Mouse (Mus musculus): ENCODE data around the gene Nxph4. TPM values are rescaled to one million over a fixed set of nuclear protein-coding genes. Genes with fewer than 3 reads are reported as not detected.
A peak's percentile ranks its signal among the peaks of the same experiment; 100 is the strongest.

Gene Nxph4
- polyA plus RNA-seq, 2 experiments: 7.2 to 17.5 TPM

GRCm38 (mm10) chr10:127509051-127509836, 25.1 kb downstream of the Nxph4 start:
- ATAC-seq (ENCODE audit: low FRiP score, low read depth): peak; percentile 57
- Histone ChIP-seq H3K4me1 (ENCODE audit: control insufficient read depth, insufficient read depth, low read length) (peaks cover 37% of the 10 kb centered on the region), H3K27me3 (ENCODE audit: control insufficient read depth, insufficient read depth, low read length) (peaks cover 44% of the 10 kb centered on the region), H3K36me3 (ENCODE audit: control insufficient read depth, insufficient read depth, low read length) (no peaks in the 10 kb centered on the region), H3K4me3 (replicated peaks; ENCODE audit: low read length) (peak overlapping the region; percentile 33), H3K4me2 (replicated peaks; ENCODE audit: low read depth, low read length, severe bottlenecking) (peak overlapping the region; percentile 71), H3K9ac (ENCODE audit: low read depth, low read length, severe bottlenecking) (no peak overlapping the region), H3K27ac (replicated peaks; ENCODE audit: low read depth, low read length) (no peak overlapping the region), H3K9me3 (ENCODE audit: control insufficient read depth, low read length) (no peaks in the 10 kb centered on the region)
- DNase-seq (ENCODE audit: low spot score): peak; percentile 82
- TF ChIP-seq POLR2A (IDR thresholded peaks at IDR 0.05; ENCODE audit: borderline replicate concordance, extremely low read depth, insufficient read depth, insufficient read length): no peak
- WGBS: under 1% methylated on average over 35 of the region's 35 CpGs

GRCm38 (mm10) chr10:127508239-127508638, 26.1 kb downstream of the Nxph4 start:
- no peaks in the 10 kb centered on the region for H3K9me3 ChIP-seq (ENCODE audit: control insufficient read depth, low read length)
- ATAC-seq (ENCODE audit: low FRiP score, low read depth): no peak
- peak; percentile 62 for DNase-seq (ENCODE audit: low spot score)
- peaks cover 36% of the 10 kb centered on the region for H3K27me3 ChIP-seq (ENCODE audit: control insufficient read depth, insufficient read depth, low read length)
- WGBS: 4% methylated on average over 15 of the region's 15 CpGs
- no peak for TF ChIP-seq POLR2A (IDR thresholded peaks at IDR 0.05; ENCODE audit: borderline replicate concordance, extremely low read depth, insufficient read depth, insufficient read length)
- H3K4me2 ChIP-seq (replicated peaks; ENCODE audit: low read depth, low read length, severe bottlenecking): peak overlapping the region; percentile 71; the same call in 1 of the 2 replicates
- no peak overlapping the region for H3K27ac ChIP-seq (replicated peaks; ENCODE audit: low read depth, low read length)
- peaks cover 30% of the 10 kb centered on the region for H3K4me1 ChIP-seq (ENCODE audit: control insufficient read depth, insufficient read depth, low read length)
- H3K4me3 ChIP-seq (replicated peaks; ENCODE audit: low read length): peak overlapping the region; percentile 33; the same call in 1 of the 2 replicates
- H3K9ac ChIP-seq (ENCODE audit: low read depth, low read length, severe bottlenecking): no peak overlapping the region
- H3K36me3 ChIP-seq (ENCODE audit: control insufficient read depth, insufficient read depth, low read length): peaks cover 3% of the 10 kb centered on the region; the same call in 1 of the 2 replicates

- Histone ChIP-seq H3K36me3 (ENCODE audit: control insufficient read depth, insufficient read depth, low read length) (peaks cover 38% of the 10 kb centered on the region), H3K4me2 (replicated peaks; ENCODE audit: low read depth, low read length, severe bottlenecking) (no peak within 1 kb of the TSS), H3K27me3 (ENCODE audit: control insufficient read depth, insufficient read depth, low read length) (no peaks in the 10 kb centered on the region), H3K9me3 (ENCODE audit: control insufficient read depth, low read length) (no peaks in the 10 kb centered on the region), H3K4me3 (replicated peaks; ENCODE audit: low read length) (no peak within 1 kb of the TSS), H3K9ac (ENCODE audit: low read depth, low read length, severe bottlenecking) (no peak within 1 kb of the TSS), H3K27ac (replicated peaks; ENCODE audit: low read depth, low read length) (no peak within 1 kb of the TSS), H3K4me1 (ENCODE audit: control insufficient read depth, insufficient read depth, low read length) (no peaks in the 10 kb centered on the region)
- WGBS: 66% methylated on average over 13 of the region's 13 CpGs
- DNase-seq (ENCODE audit: low spot score) (no peak), ATAC-seq (ENCODE audit: low FRiP score, low read depth) (peak; percentile 64)
- TF ChIP-seq POLR2A (IDR thresholded peaks at IDR 0.05; ENCODE audit: borderline replicate concordance, extremely low read depth, insufficient read depth, insufficient read length): no peak
Observed at GRCm38 (mm10) chr10:127500894-127501893, 33.2 kb downstream of the Nxph4 start, which contains the start of gene Stac3. TSS of gene Stac3 (plus strand) at chr10:127501686.

GRCm38 (mm10) chr10:127500042-127500441, 34.3 kb downstream of the Nxph4 start:
- Histone ChIP-seq H3K4me1 (ENCODE audit: control insufficient read depth, insufficient read depth, low read length) (no peaks in the 10 kb centered on the region), H3K27ac (replicated peaks; ENCODE audit: low read depth, low read length) (no peak overlapping the region), H3K27me3 (ENCODE audit: control insufficient read depth, insufficient read depth, low read length) (no peaks in the 10 kb centered on the region), H3K9ac (ENCODE audit: low read depth, low read length, severe bottlenecking) (no peak overlapping the region), H3K4me2 (replicated peaks; ENCODE audit: low read depth, low read length, severe bottlenecking) (no peak overlapping the region), H3K36me3 (ENCODE audit: control insufficient read depth, insufficient read depth, low read length) (peaks cover 48% of the 10 kb centered on the region), H3K4me3 (replicated peaks; ENCODE audit: low read length) (no peak overlapping the region), H3K9me3 (ENCODE audit: control insufficient read depth, low read length) (no peaks in the 10 kb centered on the region)
- ATAC-seq (ENCODE audit: low FRiP score, low read depth) (no peak), DNase-seq (ENCODE audit: low spot score) (no peak)
- TF ChIP-seq POLR2A (IDR thresholded peaks at IDR 0.05; ENCODE audit: borderline replicate concordance, extremely low read depth, insufficient read depth, insufficient read length): no peak
- whole genome bisulfite sequencing: 83% methylated on average over 4 of the region's 4 CpGs

GRCm38 (mm10) chr10:127499516-127499915, 34.8 kb downstream of the Nxph4 start:
- no peaks in the 10 kb centered on the region for H3K27me3 ChIP-seq (ENCODE audit: control insufficient read depth, insufficient read depth, low read length)
- no peaks in the 10 kb centered on the region for H3K4me1 ChIP-seq (ENCODE audit: control insufficient read depth, insufficient read depth, low read length)
- H3K4me2 ChIP-seq (replicated peaks; ENCODE audit: low read depth, low read length, severe bottlenecking): no peak overlapping the region
- DNase-seq (ENCODE audit: low spot score) (no peak), ATAC-seq (ENCODE audit: low FRiP score, low read depth) (no peak)
- no peak overlapping the region for H3K9ac ChIP-seq (ENCODE audit: low read depth, low read length, severe bottlenecking)
- WGBS: 75% methylated on average over 5 of the region's 5 CpGs
- peaks cover 53% of the 10 kb centered on the region for H3K36me3 ChIP-seq (ENCODE audit: control insufficient read depth, insufficient read depth, low read length)
- H3K27ac ChIP-seq (replicated peaks; ENCODE audit: low read depth, low read length): no peak overlapping the region
- no peak for TF ChIP-seq POLR2A (IDR thresholded peaks at IDR 0.05; ENCODE audit: borderline replicate concordance, extremely low read depth, insufficient read depth, insufficient read length)
- no peak overlapping the region for H3K4me3 ChIP-seq (replicated peaks; ENCODE audit: low read length)
- no peaks in the 10 kb centered on the region for H3K9me3 ChIP-seq (ENCODE audit: control insufficient read depth, low read length)
